Mouse (Mus musculus): ENCODE data around the gene Olfr690. TPM values are rescaled to one million over a fixed set of nuclear protein-coding genes. Genes with fewer than 3 reads are reported as not detected.
"Not testable (repeated sequence)": the region's sequence is repeated elsewhere in the genome, so short reads cannot be mapped to it uniquely, and the experiment has no call there.

Olfr690 gene
- under 1 TPM; 0.44 to 0.70 TPM for total RNA-seq (2021)

DNA sequence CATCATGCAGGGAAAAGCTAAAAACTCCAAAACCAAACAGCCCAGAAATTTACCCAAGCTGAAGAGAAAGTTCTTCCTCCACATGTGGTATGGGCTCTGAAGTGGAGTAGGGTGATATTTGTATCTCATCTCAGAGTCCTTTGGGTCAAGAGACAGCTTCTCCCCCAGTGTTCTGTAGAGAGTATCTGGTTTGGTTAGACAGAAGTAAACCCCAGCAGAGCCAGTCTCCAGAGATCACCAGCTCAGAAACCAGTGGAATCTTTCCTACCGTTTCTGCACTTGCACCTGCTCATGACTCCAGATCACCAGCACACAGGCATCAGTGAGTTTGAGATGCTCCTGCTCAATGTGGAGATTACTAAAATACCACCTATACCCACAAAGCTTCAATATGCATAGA lies at the start of gene Olfr690:
TSS of gene Olfr690 (minus strand) at position 101 of the 400 bp plus-strand sequence.
- DNase-seq (ENCODE audit: extremely low spot score in 1 of 2, low spot score in 1 of 2), result no peak

DNA sequence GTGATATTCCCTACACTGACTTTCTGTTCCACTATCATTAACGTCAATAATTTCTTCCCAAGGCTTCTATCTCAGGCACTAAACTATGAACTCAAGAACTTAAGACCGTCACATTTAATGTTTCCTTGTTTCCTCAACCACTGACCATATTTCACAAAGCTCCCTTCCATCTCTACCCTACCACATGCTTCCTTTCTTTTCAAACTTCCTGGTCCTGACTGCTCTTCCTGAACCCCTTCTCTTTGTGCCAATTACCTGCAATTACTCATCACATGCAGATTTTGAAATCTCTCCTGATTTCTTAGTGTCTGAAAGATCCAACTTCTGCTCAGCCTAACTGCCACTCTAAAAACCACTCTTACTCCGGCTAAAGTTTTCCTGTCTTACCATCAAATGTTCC lies 46.4 kb upstream of the Olfr690 start:
- DNase-seq (ENCODE audit: extremely low spot score in 1 of 2, low spot score in 1 of 2), result no peak

DNA sequence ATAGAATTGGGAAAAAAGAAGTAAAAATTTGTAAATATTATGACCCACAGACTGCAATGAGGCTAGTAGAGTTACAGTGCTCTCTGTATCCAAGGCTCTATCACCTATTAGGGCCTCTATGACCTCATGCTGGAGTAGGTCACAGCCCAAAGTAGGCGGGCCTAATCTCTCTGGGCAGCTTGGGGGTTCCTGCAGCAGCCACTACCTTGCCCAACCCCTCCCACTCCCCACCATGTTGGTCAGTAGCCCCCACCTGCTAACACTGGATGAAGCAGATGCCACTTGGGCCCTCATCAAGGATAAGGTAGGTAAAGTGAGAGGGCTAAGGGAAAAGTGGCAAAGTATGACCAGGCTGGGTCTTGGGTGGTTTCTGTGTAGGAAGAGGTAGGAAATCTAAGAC lies 41.0 kb upstream of the Olfr690 start, which contains the start of gene Gm5901:
TSS of gene Gm5901 (plus strand) at position 173 of the 400 bp plus-strand sequence.
- no peak for DNase-seq (ENCODE audit: extremely low spot score in 1 of 2, low spot score in 1 of 2)

DNA sequence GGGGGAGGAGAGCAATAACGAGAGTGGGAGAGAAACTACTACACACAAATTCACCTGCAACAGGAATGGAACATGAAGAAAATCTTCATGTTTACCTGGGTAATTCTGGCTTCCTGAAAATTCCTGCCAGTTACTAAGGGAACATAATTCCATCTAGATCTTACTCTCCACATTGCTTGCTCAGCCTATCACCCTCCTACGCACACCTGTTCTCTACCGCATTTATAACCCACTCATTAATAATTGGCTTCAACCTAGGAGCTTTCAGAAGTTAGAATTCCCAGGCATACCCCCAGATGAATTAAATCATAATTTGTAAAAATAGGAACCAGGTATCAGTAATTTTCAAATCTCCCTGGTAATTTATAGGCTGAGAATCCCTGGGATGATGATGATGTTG lies 40.1 kb upstream of the Olfr690 start:
- DNase-seq (ENCODE audit: extremely low spot score in 1 of 2, low spot score in 1 of 2), result no peak

DNA sequence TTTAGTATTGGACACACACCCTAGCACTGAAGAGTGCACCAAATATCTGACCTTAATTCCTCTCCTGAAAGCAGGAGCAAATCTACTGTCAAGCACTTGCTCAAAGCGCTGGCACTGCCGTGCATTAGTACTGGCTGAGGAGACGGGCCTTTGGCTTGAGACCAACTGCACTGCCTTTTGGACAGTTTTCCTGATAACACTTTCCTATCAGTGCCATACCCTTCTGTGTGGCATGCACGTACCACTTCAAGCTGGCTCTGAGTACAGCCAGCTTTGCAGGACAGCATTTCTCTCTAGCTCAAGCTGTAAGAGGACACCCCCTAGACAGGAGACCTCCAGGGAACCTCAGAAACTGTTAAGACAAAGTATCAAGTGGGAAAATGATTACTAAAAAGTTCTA lies 39.6 kb upstream of the Olfr690 start:
- no peak for DNase-seq (ENCODE audit: extremely low spot score in 1 of 2, low spot score in 1 of 2)

DNA sequence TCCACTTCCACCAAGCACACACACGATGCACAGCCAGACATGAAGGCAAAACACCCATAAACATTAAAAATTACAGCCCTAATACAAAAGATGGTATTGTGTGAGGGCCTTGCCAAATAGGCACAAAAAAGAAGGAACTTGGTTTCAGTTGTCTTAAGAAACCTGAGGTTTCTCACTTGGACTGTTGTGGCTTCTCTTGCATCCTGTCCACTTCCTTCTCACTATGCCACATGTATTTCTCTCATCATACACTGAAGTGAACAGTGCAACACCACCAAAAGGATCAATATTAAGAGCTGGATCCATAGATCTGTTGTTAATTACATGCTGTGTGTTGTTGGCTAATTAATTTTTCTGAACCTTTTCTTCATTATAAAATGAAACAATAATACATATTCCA lies 39.0 kb upstream of the Olfr690 start:
- DNase-seq (ENCODE audit: extremely low spot score in 1 of 2, low spot score in 1 of 2), result no peak

DNA sequence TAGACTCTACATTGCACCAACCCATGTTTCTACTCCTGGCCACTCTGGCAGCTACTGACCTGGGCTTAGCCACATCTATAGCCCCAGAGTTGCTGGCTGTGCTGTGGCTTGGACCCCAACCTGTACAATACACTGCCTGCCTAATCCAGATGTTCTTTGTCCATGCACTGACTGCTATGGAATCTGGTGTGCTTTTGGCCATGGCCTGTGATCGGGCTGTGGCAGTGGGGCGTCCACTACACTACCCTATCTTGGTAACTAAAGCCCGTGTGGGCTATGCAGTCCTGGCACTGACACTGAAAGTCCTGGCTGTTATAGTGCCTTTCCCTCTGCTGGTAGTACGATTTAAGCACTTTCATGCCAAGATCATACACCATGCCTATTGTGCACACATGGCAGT lies 34.6 kb upstream of the Olfr690 start:
- no peak for DNase-seq (ENCODE audit: extremely low spot score in 1 of 2, low spot score in 1 of 2)

DNA sequence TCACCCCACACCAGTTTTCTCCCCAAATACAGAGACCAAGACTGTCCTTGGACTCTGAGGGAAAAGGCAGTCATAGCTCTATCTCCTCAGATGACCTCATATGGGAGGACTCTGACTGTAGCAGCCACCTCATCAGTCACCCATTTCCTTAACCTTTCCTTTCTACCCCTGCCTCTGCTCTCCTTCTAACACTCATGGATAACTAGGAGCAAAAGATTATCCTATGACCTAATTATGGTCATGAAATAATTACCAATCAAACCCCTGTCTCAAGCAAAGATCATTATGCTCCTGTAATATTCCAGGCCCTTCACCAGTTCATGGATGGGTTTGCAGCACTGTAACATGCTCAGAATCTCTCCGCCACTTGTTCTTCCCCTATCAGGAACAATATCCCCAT lies 34.0 kb upstream of the Olfr690 start, which contains the start of gene Olfr692:
TSS of gene Olfr692 (plus strand) at position 301 of the 400 bp plus-strand sequence.
- no peak for DNase-seq (ENCODE audit: extremely low spot score in 1 of 2, low spot score in 1 of 2)

DNA sequence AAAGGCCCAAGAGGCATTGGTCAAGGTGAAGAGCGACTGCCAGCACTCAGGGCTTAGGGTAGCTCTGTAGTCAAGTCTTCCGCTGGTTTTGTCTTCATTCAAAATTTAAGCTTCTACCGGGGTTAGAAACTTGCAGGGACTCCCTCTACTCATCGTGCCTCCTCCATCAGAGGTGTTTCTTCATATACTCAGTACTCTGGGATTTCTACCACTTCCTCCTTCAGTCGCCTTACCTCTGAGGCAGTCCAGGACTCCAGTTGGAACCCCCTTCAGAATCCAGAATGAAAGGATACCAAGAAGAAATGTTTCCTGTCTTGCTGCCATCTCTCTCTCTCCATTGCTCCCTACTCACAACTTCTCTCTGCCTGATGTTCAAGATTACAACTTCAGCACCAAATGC lies 33.4 kb upstream of the Olfr690 start:
- no peak for DNase-seq (ENCODE audit: extremely low spot score in 1 of 2, low spot score in 1 of 2)

DNA sequence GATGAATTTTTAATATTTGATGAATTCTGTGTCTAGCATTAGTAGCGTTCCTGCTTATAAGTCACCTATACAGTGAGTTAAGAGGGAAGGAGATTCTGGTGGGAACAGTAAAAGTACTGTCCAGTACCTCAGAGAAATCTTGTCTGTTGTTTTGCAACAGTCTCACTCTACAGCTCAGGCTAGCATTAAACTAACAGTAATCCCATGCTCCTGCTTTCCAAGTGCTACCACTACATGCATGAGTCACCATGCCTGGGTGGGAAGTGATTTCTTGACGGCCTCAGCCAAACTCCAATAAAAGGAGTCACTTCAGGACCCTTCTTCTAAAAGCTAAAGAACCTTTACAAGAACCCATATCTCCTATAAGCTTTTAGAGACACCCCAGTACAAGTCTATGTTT lies 27.8 kb upstream of the Olfr690 start:
- DNase-seq (ENCODE audit: extremely low spot score in 1 of 2, low spot score in 1 of 2), result no peak

DNA sequence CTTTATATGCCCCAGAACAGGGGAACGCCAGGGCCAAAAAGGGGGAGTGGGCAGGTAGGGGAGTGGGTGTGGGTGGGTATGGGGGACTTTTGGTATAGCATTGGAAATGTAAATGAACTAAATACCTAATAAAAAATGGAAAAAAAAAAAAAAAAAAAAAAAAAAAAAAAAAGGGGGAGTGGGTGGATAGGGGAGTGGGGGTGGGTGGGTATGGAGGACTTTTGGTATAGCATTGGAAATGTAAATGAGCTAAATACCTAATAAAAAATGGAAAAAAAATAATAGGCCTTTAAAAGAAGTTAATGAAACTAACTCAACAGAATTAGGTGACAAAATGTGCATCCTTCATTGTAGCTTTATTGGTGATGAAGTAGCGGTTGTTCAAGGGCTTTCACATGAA lies 22.6 kb upstream of the Olfr690 start:
- DNase-seq (ENCODE audit: extremely low spot score in 1 of 2, low spot score in 1 of 2), result not testable (repeated sequence)

DNA sequence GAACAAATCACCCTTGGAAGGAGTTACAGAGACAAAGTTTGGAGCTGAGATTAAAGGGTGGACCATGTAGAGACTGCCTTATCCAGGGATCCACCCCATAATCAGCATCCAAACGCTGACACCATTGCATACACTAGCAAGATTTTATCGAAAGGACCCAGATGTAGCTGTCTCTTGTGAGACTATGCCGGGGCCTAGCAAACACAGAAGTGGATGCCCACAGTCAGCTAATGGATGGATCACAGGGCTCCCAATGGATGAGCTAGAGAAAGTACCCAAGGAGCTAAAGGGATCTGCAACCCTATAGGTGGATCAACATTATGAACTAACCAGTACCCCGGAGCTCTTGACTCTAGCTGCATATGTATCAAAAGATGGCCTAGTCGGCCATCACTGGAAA lies 22.2 kb upstream of the Olfr690 start:
- not testable (repeated sequence) for DNase-seq (ENCODE audit: extremely low spot score in 1 of 2, low spot score in 1 of 2)

DNA sequence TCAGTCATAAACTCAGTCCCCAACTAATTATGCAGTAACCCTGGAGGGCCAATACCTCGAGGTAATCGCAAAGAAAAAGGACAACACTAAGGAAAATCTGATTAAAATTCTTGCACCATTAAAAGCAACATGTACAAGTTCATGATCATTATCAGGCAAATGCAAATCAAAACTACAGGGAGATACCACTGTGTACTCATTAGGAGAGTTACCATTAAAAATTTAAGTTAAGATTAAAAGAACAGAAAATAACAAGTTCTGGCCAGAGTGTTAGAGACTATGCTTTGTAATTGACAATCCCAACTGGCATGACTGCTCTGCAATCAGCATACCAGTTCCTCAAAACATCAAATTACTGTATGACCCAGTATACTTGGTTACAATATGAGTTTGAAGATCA lies 8.8 kb upstream of the Olfr690 start:
- DNase-seq (ENCODE audit: extremely low spot score in 1 of 2, low spot score in 1 of 2), result no peak

DNA sequence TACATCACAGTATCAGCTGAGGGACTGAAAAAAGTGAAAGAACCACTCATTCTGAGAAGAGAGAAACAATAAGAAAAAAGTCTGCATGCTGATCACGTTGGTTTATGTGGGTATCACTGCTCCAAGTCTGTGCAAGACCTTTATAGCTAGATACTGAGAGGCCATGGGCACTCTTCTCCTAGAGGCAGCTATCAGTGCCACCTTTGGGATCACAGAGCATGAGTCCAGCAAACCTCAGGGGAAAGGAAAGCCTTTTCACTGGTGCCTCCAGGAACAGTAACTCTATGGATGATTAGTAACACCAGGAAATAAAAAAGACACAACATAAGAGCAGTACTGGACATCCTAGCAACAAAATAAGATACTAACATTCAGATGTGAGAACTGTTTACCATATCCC lies 8.3 kb upstream of the Olfr690 start, which contains the start of gene Olfr691:
TSS of gene Olfr691 (minus strand) at position 101 of the 400 bp plus-strand sequence.
- no peak for DNase-seq (ENCODE audit: extremely low spot score in 1 of 2, low spot score in 1 of 2)

DNA sequence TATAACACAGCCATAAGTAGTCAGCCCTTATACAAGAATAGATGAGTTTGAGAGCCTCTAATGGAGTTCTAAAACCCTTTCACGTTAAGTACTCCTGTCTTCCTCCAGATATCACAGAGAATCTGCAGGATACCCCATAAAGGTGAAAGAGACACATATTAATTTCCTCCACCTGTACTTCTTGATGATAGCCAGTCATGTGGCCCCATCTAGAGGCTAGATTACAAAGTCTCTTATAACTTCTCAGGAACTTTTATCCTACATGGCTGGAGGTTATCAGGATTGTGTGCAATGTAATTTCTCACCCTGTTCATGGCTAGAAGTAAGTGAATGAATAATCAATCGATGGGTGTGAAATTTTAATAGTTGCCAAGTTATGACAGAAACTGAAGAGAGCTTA lies 8.6 kb downstream of the Olfr690 start:
- no peak for DNase-seq (ENCODE audit: extremely low spot score in 1 of 2, low spot score in 1 of 2)

DNA sequence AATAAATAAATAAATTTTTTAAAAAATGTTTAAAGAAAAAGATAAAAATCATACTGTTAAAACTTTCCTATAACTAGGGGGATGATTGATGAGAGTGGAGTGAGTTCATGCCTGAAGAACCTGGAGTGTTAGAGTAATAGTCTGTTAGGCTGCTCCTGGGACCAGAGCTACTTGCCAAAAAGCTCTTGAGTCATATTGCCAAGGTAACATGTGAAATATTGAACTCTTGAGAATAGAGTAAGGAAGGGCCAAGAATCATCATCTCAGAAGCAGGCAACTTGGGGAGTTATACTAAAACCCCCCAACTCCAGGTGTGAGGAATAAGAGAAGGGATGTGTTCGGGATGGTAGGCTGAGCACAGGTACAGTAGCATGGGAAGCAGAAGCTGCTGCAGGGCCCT lies 23.0 kb downstream of the Olfr690 start, which contains the start of gene Olfr689:
TSS of gene Olfr689 (plus strand) at position 301 of the 400 bp plus-strand sequence.
- DNase-seq (ENCODE audit: extremely low spot score in 1 of 2, low spot score in 1 of 2), result no peak

DNA sequence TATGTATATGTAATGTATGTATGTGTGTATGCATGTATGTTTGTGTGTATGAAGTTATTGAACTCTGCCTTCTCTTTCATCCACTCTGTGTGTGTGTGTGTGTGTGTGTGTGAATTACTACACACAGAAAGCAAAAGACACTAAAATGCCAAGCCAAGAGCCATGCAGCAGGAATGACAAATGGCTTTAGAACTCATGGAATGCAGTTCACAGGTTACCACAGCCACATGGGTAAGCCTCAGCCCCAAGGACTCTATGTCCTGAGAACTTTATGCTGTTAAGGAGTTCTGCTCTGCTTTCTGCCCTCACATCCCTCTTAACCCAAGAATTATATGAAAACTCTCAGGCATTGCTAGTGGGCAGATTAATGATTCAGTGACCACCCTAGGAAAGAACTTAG lies 43.9 kb downstream of the Olfr690 start:
- DNase-seq (ENCODE audit: extremely low spot score in 1 of 2, low spot score in 1 of 2), result no peak

DNA sequence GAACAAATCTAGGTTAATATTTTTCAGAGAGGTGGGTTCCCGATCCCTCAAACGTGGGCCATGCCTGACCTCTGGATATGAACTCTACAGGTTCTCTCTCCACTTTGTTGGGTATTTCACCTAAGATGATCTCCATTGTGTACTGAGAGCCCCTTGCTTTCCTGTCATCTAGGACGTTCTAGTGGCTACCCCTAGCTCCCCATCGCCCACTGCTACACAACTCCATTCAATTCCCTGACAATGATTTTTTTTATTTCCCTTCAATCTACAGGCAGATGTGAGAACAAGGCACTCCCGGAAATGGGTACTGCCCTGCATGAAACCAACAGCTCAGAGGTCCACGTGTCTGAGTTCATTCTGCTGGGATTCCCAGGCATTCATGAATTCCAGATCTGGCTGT lies 46.1 kb downstream of the Olfr690 start, which contains the start of gene Olfr688:
TSS of gene Olfr688 (plus strand) at position 301 of the 400 bp plus-strand sequence.
- DNase-seq (ENCODE audit: extremely low spot score in 1 of 2, low spot score in 1 of 2), result no peak

Other genes starting within 250 kb of the Olfr690 start
- not detected for gene Olfr680-ps1, start 241.3 kb downstream of the Olfr690 start, total RNA-seq (2021)
- not detected for gene Olfr681, start 217.3 kb downstream of the Olfr690 start, total RNA-seq (2021)
- gene Olfr683, start 187.1 kb downstream of the Olfr690 start, total RNA-seq (2021), result not detected
- gene Olfr684, start 170.5 kb downstream of the Olfr690 start, total RNA-seq (2021), result not detected
- not detected for gene Olfr685, start 148.1 kb downstream of the Olfr690 start, total RNA-seq (2021)
- not detected for gene Olfr686, start 126.6 kb downstream of the Olfr690 start, total RNA-seq (2021)
- gene Olfr688, start 46.0 kb downstream of the Olfr690 start, total RNA-seq (2021), result not detected
- gene Olfr689, start 22.9 kb downstream of the Olfr690 start, total RNA-seq (2021), result not detected
- gene Olfr691, start 8.2 kb upstream of the Olfr690 start, total RNA-seq (2021), result under 1 TPM; 0.32 to 0.68 TPM
- not detected for gene Olfr692, start 34.1 kb upstream of the Olfr690 start, total RNA-seq (2021)
- gene Gm5901, start 40.9 kb upstream of the Olfr690 start, total RNA-seq (2021), result not detected
- 10 to 100 TPM; 52.9 to 66.4 TPM for gene Fam160a2, start 66.0 kb upstream of the Olfr690 start, total RNA-seq (2021)
- gene Cnga4, start 70.5 kb upstream of the Olfr690 start, total RNA-seq (2021), result under 1 TPM; 0.52 to 0.66 TPM
- gene Cckbr, start 91.6 kb upstream of the Olfr690 start, total RNA-seq (2021), result 1 to 10 TPM; 6.3 to 9.6 TPM
- gene Cavin3, start 148.2 kb upstream of the Olfr690 start, total RNA-seq (2021), result 10 to 100 TPM; 14.2 to 14.9 TPM
- 10 to 100 TPM; 89.3 to 93.6 TPM for gene Smpd1, start 220.3 kb upstream of the Olfr690 start, total RNA-seq (2021)
- gene Apbb1, start 247.5 kb upstream of the Olfr690 start, total RNA-seq (2021), result 100 to 1,000 TPM; 371 to 404 TPM

All from layer of hippocampus, postnatal 25 days (tissue).